Mouse (Mus musculus): ENCODE results near the gene Efna5. TPM values are rescaled to one million over a fixed set of nuclear protein-coding genes. Genes with fewer than 3 reads are reported as not detected.

Gene Efna5
- polyA plus RNA-seq, 1 experiment from 2014 or later = 70.3 TPM

GRCm38 (mm10) chr17:62628474-62628873 is 252.6 kb downstream of the Efna5 start:
- H3K4me1 ChIP-seq (ENCODE audit: control insufficient read depth, insufficient read depth, low read length) = no peaks in the 10 kb centered on the region
- no peaks in the 10 kb centered on the region for H3K27me3 ChIP-seq (ENCODE audit: control insufficient read depth, insufficient read depth, low read length)
- no peak for DNase-seq (ENCODE audit: low spot score)
- H3K27ac ChIP-seq (replicated peaks; ENCODE audit: low read depth, low read length) = no peak overlapping the region
- no peak overlapping the region for H3K4me2 ChIP-seq (ENCODE audit: low read depth, low read length)
- H3K9ac ChIP-seq (replicated peaks; ENCODE audit: low read length) = no peak overlapping the region
- no peaks in the 10 kb centered on the region for H3K36me3 ChIP-seq (replicated peaks; ENCODE audit: control insufficient read depth, insufficient read depth, low read depth, low read length)
- no peak overlapping the region for H3K4me3 ChIP-seq (ENCODE audit: low read depth, low read length)
- H3K9me3 ChIP-seq (replicated peaks; ENCODE audit: control insufficient read depth, low read length) = no peaks in the 10 kb centered on the region
- WGBS = 56% methylated on average over 1 of the region's 1 CpGs
- ATAC-seq (replicated peaks; ENCODE audit: insufficient number of reproducible peaks, low FRiP score, low TSS enrichment, low read depth) = no peak

GRCm38 (mm10) chr17:62627508-62627907 is 253.6 kb downstream of the Efna5 start:
- no peaks in the 10 kb centered on the region for H3K9me3 ChIP-seq (replicated peaks; ENCODE audit: control insufficient read depth, low read length)
- H3K27me3 ChIP-seq (ENCODE audit: control insufficient read depth, insufficient read depth, low read length) = no peaks in the 10 kb centered on the region
- DNase-seq (ENCODE audit: low spot score) (no peak), ATAC-seq (replicated peaks; ENCODE audit: insufficient number of reproducible peaks, low FRiP score, low TSS enrichment, low read depth) (no peak)
- no peaks in the 10 kb centered on the region for H3K36me3 ChIP-seq (replicated peaks; ENCODE audit: control insufficient read depth, insufficient read depth, low read depth, low read length)
- WGBS = 80% methylated on average over 1 of the region's 1 CpGs
- no peaks in the 10 kb centered on the region for H3K4me1 ChIP-seq (ENCODE audit: control insufficient read depth, insufficient read depth, low read length)
- H3K4me2 ChIP-seq (ENCODE audit: low read depth, low read length) = no peak overlapping the region
- no peak overlapping the region for H3K9ac ChIP-seq (replicated peaks; ENCODE audit: low read length)
- no peak overlapping the region for H3K27ac ChIP-seq (replicated peaks; ENCODE audit: low read depth, low read length)
- H3K4me3 ChIP-seq (ENCODE audit: low read depth, low read length) = no peak overlapping the region

- WGBS = 45% methylated on average over 8 of the region's 8 CpGs
- peak; percentile 31 for DNase-seq (ENCODE audit: low spot score)
- ATAC-seq (replicated peaks; ENCODE audit: insufficient number of reproducible peaks, low FRiP score, low TSS enrichment, low read depth) = no peak
Measured at GRCm38 (mm10) chr17:62625646-62626020, 255.5 kb downstream of the Efna5 start.

GRCm38 (mm10) chr17:62624804-62625645 is 256.1 kb downstream of the Efna5 start:
- Histone ChIP-seq H3K27ac (replicated peaks; ENCODE audit: low read depth, low read length) (no peak overlapping the region), H3K4me1 (ENCODE audit: control insufficient read depth, insufficient read depth, low read length) (no peaks in the 10 kb centered on the region), H3K9me3 (replicated peaks; ENCODE audit: control insufficient read depth, low read length) (no peaks in the 10 kb centered on the region), H3K9ac (replicated peaks; ENCODE audit: low read length) (no peak overlapping the region), H3K4me3 (ENCODE audit: low read depth, low read length) (no peak overlapping the region), H3K36me3 (replicated peaks; ENCODE audit: control insufficient read depth, insufficient read depth, low read depth, low read length) (no peaks in the 10 kb centered on the region), H3K27me3 (ENCODE audit: control insufficient read depth, insufficient read depth, low read length) (no peaks in the 10 kb centered on the region), H3K4me2 (ENCODE audit: low read depth, low read length) (no peak overlapping the region)
- no peak for DNase-seq (ENCODE audit: low spot score)
- 80% methylated on average over 8 of the region's 8 CpGs for WGBS
- ATAC-seq (replicated peaks; ENCODE audit: insufficient number of reproducible peaks, low FRiP score, low TSS enrichment, low read depth) = no peak

More at GRCm38 (mm10) chr17:62625646-62626020, 255.5 kb downstream of the Efna5 start:
- H3K27ac ChIP-seq (replicated peaks; ENCODE audit: low read depth, low read length) = no peak overlapping the region
- no peak overlapping the region for H3K4me3 ChIP-seq (ENCODE audit: low read depth, low read length)
- H3K4me1 ChIP-seq (ENCODE audit: control insufficient read depth, insufficient read depth, low read length) = no peaks in the 10 kb centered on the region
- H3K9me3 ChIP-seq (replicated peaks; ENCODE audit: control insufficient read depth, low read length) = no peaks in the 10 kb centered on the region
- H3K9ac ChIP-seq (replicated peaks; ENCODE audit: low read length) = no peak overlapping the region
- H3K36me3 ChIP-seq (replicated peaks; ENCODE audit: control insufficient read depth, insufficient read depth, low read depth, low read length) = no peaks in the 10 kb centered on the region
- no peaks in the 10 kb centered on the region for H3K27me3 ChIP-seq (ENCODE audit: control insufficient read depth, insufficient read depth, low read length)
- no peak overlapping the region for H3K4me2 ChIP-seq (ENCODE audit: low read depth, low read length)

GRCm38 (mm10) chr17:62623224-62623623 is 257.9 kb downstream of the Efna5 start:
- H3K36me3 ChIP-seq (replicated peaks; ENCODE audit: control insufficient read depth, insufficient read depth, low read depth, low read length) = no peaks in the 10 kb centered on the region
- no peak overlapping the region for H3K27ac ChIP-seq (replicated peaks; ENCODE audit: low read depth, low read length)
- H3K27me3 ChIP-seq (ENCODE audit: control insufficient read depth, insufficient read depth, low read length) = no peaks in the 10 kb centered on the region
- 88% methylated on average over 3 of the region's 3 CpGs for WGBS
- H3K4me3 ChIP-seq (ENCODE audit: low read depth, low read length) = no peak overlapping the region
- DNase-seq (ENCODE audit: low spot score) = no peak
- ATAC-seq (replicated peaks; ENCODE audit: insufficient number of reproducible peaks, low FRiP score, low TSS enrichment, low read depth) = no peak
- no peaks in the 10 kb centered on the region for H3K4me1 ChIP-seq (ENCODE audit: control insufficient read depth, insufficient read depth, low read length)
- H3K4me2 ChIP-seq (ENCODE audit: low read depth, low read length) = no peak overlapping the region
- no peaks in the 10 kb centered on the region for H3K9me3 ChIP-seq (replicated peaks; ENCODE audit: control insufficient read depth, low read length)
- no peak overlapping the region for H3K9ac ChIP-seq (replicated peaks; ENCODE audit: low read length)

GRCm38 (mm10) chr17:62622481-62622880 is 258.6 kb downstream of the Efna5 start:
- no peaks in the 10 kb centered on the region for H3K36me3 ChIP-seq (replicated peaks; ENCODE audit: control insufficient read depth, insufficient read depth, low read depth, low read length)
- 86% methylated on average over 4 of the region's 4 CpGs for WGBS
- H3K4me3 ChIP-seq (ENCODE audit: low read depth, low read length) = no peak overlapping the region
- ATAC-seq (replicated peaks; ENCODE audit: insufficient number of reproducible peaks, low FRiP score, low TSS enrichment, low read depth) (no peak), DNase-seq (ENCODE audit: low spot score) (no peak)
- no peaks in the 10 kb centered on the region for H3K4me1 ChIP-seq (ENCODE audit: control insufficient read depth, insufficient read depth, low read length)
- H3K27ac ChIP-seq (replicated peaks; ENCODE audit: low read depth, low read length) = no peak overlapping the region
- H3K27me3 ChIP-seq (ENCODE audit: control insufficient read depth, insufficient read depth, low read length) = no peaks in the 10 kb centered on the region
- no peak overlapping the region for H3K4me2 ChIP-seq (ENCODE audit: low read depth, low read length)
- no peak overlapping the region for H3K9ac ChIP-seq (replicated peaks; ENCODE audit: low read length)
- no peaks in the 10 kb centered on the region for H3K9me3 ChIP-seq (replicated peaks; ENCODE audit: control insufficient read depth, low read length)

GRCm38 (mm10) chr17:62615159-62615558 is 266.0 kb downstream of the Efna5 start:
- Histone ChIP-seq H3K4me3 (ENCODE audit: low read depth, low read length) (no peak overlapping the region), H3K4me1 (ENCODE audit: control insufficient read depth, insufficient read depth, low read length) (no peaks in the 10 kb centered on the region), H3K36me3 (replicated peaks; ENCODE audit: control insufficient read depth, insufficient read depth, low read depth, low read length) (no peaks in the 10 kb centered on the region), H3K9ac (replicated peaks; ENCODE audit: low read length) (no peak overlapping the region), H3K27ac (replicated peaks; ENCODE audit: low read depth, low read length) (no peak overlapping the region), H3K27me3 (ENCODE audit: control insufficient read depth, insufficient read depth, low read length) (no peaks in the 10 kb centered on the region), H3K9me3 (replicated peaks; ENCODE audit: control insufficient read depth, low read length) (no peaks in the 10 kb centered on the region), H3K4me2 (ENCODE audit: low read depth, low read length) (no peak overlapping the region)
- 48% methylated on average over 6 of the region's 6 CpGs for WGBS
- ATAC-seq (replicated peaks; ENCODE audit: insufficient number of reproducible peaks, low FRiP score, low TSS enrichment, low read depth) (no peak), DNase-seq (ENCODE audit: low spot score) (peak; percentile 50)

- H3K4me2 ChIP-seq (ENCODE audit: low read depth, low read length) = no peak overlapping the region
- ATAC-seq (replicated peaks; ENCODE audit: insufficient number of reproducible peaks, low FRiP score, low TSS enrichment, low read depth) = no peak
- 0 out of 2 replicates have a peak overlapping the region, but pooled peaks have one; percentile 20 for H3K27ac ChIP-seq (replicated peaks; ENCODE audit: low read depth, low read length)
Measured at GRCm38 (mm10) chr17:62614708-62615107, 266.4 kb downstream of the Efna5 start.

More at GRCm38 (mm10) chr17:62614708-62615107, 266.4 kb downstream of the Efna5 start:
- H3K4me1 ChIP-seq (ENCODE audit: control insufficient read depth, insufficient read depth, low read length) = no peaks in the 10 kb centered on the region
- no peaks in the 10 kb centered on the region for H3K9me3 ChIP-seq (replicated peaks; ENCODE audit: control insufficient read depth, low read length)
- 25% methylated on average over 6 of the region's 6 CpGs for WGBS
- peak; percentile 41 for DNase-seq (ENCODE audit: low spot score)
- no peak overlapping the region for H3K4me3 ChIP-seq (ENCODE audit: low read depth, low read length)
- no peaks in the 10 kb centered on the region for H3K27me3 ChIP-seq (ENCODE audit: control insufficient read depth, insufficient read depth, low read length)
- no peaks in the 10 kb centered on the region for H3K36me3 ChIP-seq (replicated peaks; ENCODE audit: control insufficient read depth, insufficient read depth, low read depth, low read length)
- H3K9ac ChIP-seq (replicated peaks; ENCODE audit: low read length) = no peak overlapping the region
